Mouse (Mus musculus) liver, embryonic 11.5 days (tissue): ENCODE data around the gene Swap70. TPM values are rescaled to one million over a fixed set of nuclear protein-coding genes. Genes with fewer than 3 reads are reported as not detected.
A peak's percentile ranks its signal among the peaks of the same experiment; 100 is the strongest.

Experiments used
- ATAC-seq: fragments of 200-750 bp; cut with Nextera tagmentation; replicated peaks from 2 replicates; pipeline ENCODE4 v1.8.0; 2017; ENCODE audit warnings: moderate number of reproducible peaks, mild to moderate bottlenecking, moderate TSS enrichment, moderate library complexity; ENCODE audit not compliant: low FRiP score
- DNase-seq: peaks from one replicate; pipeline ENCODE4 v3.0.0-alpha.2; 2017; ENCODE audit warnings: low spot score
- H3K27ac ChIP-seq: fragments of 300-500 bp; sonication (generic); 2 replicates; pipeline ENCODE4 v1.5.1; 2014; ENCODE audit warnings: mild to moderate bottlenecking, low read depth, low read length, control low read depth
- H3K27me3 ChIP-seq: fragments of 300-500 bp; sonication (generic); replicated peaks from 2 replicates; pipeline ENCODE4 v1.6.1; 2014; ENCODE audit warnings: low read length, mixed read lengths; ENCODE audit not compliant: control insufficient read depth, insufficient read depth
- H3K36me3 ChIP-seq: fragments of 300-500 bp; sonication (generic); 2 replicates; pipeline ENCODE4 v1.6.1; 2014; ENCODE audit warnings: mild to moderate bottlenecking, low read length, moderate library complexity, mixed read lengths; ENCODE audit not compliant: control insufficient read depth, insufficient read depth
- H3K4me1 ChIP-seq: fragments of 300-500 bp; sonication (generic); replicated peaks from 2 replicates; pipeline ENCODE4 v1.6.1; 2014; ENCODE audit warnings: low read length, mixed read lengths; ENCODE audit not compliant: control insufficient read depth, insufficient read depth
- H3K4me2 ChIP-seq: fragments of 300-500 bp; sonication (generic); 2 replicates; pipeline ENCODE4 v1.6.1; 2014; ENCODE audit warnings: mild to moderate bottlenecking, control low read depth, moderate library complexity
- H3K4me3 ChIP-seq: fragments of 300-500 bp; sonication (generic); 2 replicates; pipeline ENCODE4 v1.5.1; 2014; ENCODE audit warnings: low read depth, low read length, control low read depth
- H3K9ac ChIP-seq: fragments of 300-500 bp; sonication (generic); 2 replicates; pipeline ENCODE4 v1.6.1; 2014; ENCODE audit warnings: low read depth, low read length, control low read depth
- H3K9me3 ChIP-seq: fragments of 300-500 bp; sonication (generic); 2 replicates; pipeline ENCODE4 v1.6.1; 2016; ENCODE audit warnings: low read length, inconsistent platforms, mixed read lengths; ENCODE audit not compliant: control insufficient read depth
- WGBS: fragments of 180-500 bp; shearing (Covaris S2); extraction: QIAGEN DNeasy Blood & Tissue Kit; methylation state at CpG from one replicate; pipeline ENCODE4 v1.1.7; 2014; 5-methylcytosine and 5-hydroxymethylcytosine counted together
- polyA plus RNA-seq: library from polyadenylated mRNA; unstranded; fragments of >200 nt; fragmentation: Nextera tagmentation; extraction: Ambion mirVana; gene quantifications from 2 replicates; pipeline ENCODE4 v1.2.1, GENCODE M21; 2014

Swap70 gene
- polyA plus RNA-seq, 1 experiment from 2014 or later = 19.6 TPM

- peaks cover 7% of the 10 kb centered on the region for H3K4me1 ChIP-seq
- no peak overlapping the region for H3K4me2 ChIP-seq
- no peak overlapping the region for H3K4me3 ChIP-seq
- H3K27ac ChIP-seq = no peak overlapping the region
- H3K27me3 ChIP-seq = no peaks in the 10 kb centered on the region
- no peaks in the 10 kb centered on the region for H3K9me3 ChIP-seq
- 87% methylated on average over 12 of the region's 12 CpGs for WGBS
- H3K9ac ChIP-seq = no peak overlapping the region
- DNase-seq (no peak), ATAC-seq (no peak)
- H3K36me3 ChIP-seq = peaks cover 8% of the 10 kb centered on the region; the same call in 1 of the 2 replicates
Observed at GRCm38 (mm10) chr7:110285076-110285848, 63.8 kb downstream of the Swap70 start.

- Histone ChIP-seq H3K27ac (no peak overlapping the region), H3K27me3 (no peaks in the 10 kb centered on the region), H3K4me3 (no peak overlapping the region), H3K9me3 (no peaks in the 10 kb centered on the region), H3K36me3 (peaks cover 8% of the 10 kb centered on the region; the same call in 1 of the 2 replicates), H3K9ac (no peak overlapping the region), H3K4me2 (no peak overlapping the region), H3K4me1 (peaks cover 7% of the 10 kb centered on the region)
- DNase-seq = no peak
- WGBS = 78% methylated on average over 3 of the region's 3 CpGs
- ATAC-seq = no peak
Observed at GRCm38 (mm10) chr7:110285849-110286151, 64.3 kb downstream of the Swap70 start.

GRCm38 (mm10) chr7:110286198-110286732 is 64.8 kb downstream of the Swap70 start:
- DNase-seq (no peak), ATAC-seq (no peak)
- 76% methylated on average over 8 of the region's 8 CpGs for whole genome bisulfite sequencing
- H3K27me3 ChIP-seq = no peaks in the 10 kb centered on the region
- H3K27ac ChIP-seq = no peak overlapping the region
- no peak overlapping the region for H3K9ac ChIP-seq
- no peaks in the 10 kb centered on the region for H3K9me3 ChIP-seq
- peaks cover 8% of the 10 kb centered on the region; the same call in 1 of the 2 replicates for H3K36me3 ChIP-seq
- H3K4me2 ChIP-seq = no peak overlapping the region
- peaks cover 7% of the 10 kb centered on the region for H3K4me1 ChIP-seq
- no peak overlapping the region for H3K4me3 ChIP-seq

- peaks cover 7% of the 10 kb centered on the region for H3K4me1 ChIP-seq
- H3K4me2 ChIP-seq = no peak overlapping the region
- H3K9ac ChIP-seq = no peak overlapping the region
- ATAC-seq = peak; percentile 55
- no peak overlapping the region for H3K27ac ChIP-seq
- peaks cover 2% of the 10 kb centered on the region; the same call in 1 of the 2 replicates for H3K36me3 ChIP-seq
- peak; percentile 81 for DNase-seq
- H3K4me3 ChIP-seq = no peak overlapping the region
- no peaks in the 10 kb centered on the region for H3K27me3 ChIP-seq
- 12% methylated on average over 12 of the region's 12 CpGs for WGBS
- H3K9me3 ChIP-seq = no peaks in the 10 kb centered on the region
Observed at GRCm38 (mm10) chr7:110286838-110287475, 65.4 kb downstream of the Swap70 start.

GRCm38 (mm10) chr7:110287476-110288071 is 66.1 kb downstream of the Swap70 start:
- Histone ChIP-seq H3K4me1 (peaks cover 7% of the 10 kb centered on the region), H3K27me3 (no peaks in the 10 kb centered on the region), H3K36me3 (no peaks in the 10 kb centered on the region; the same call in 1 of the 2 replicates), H3K4me2 (no peak overlapping the region), H3K27ac (no peak overlapping the region), H3K9me3 (no peaks in the 10 kb centered on the region), H3K4me3 (no peak overlapping the region), H3K9ac (no peak overlapping the region)
- WGBS = 32% methylated on average over 8 of the region's 8 CpGs
- DNase-seq = no peak
- peak; percentile 50 for ATAC-seq

- H3K9me3 ChIP-seq = no peaks in the 10 kb centered on the region
- H3K9ac ChIP-seq = no peak overlapping the region
- H3K4me3 ChIP-seq = no peak overlapping the region
- no peaks in the 10 kb centered on the region for H3K27me3 ChIP-seq
- no peaks in the 10 kb centered on the region for H3K36me3 ChIP-seq
- peaks cover 7% of the 10 kb centered on the region for H3K4me1 ChIP-seq
- DNase-seq (no peak), ATAC-seq (no peak)
- H3K27ac ChIP-seq = no peak overlapping the region
- 81% methylated on average over 4 of the region's 4 CpGs for WGBS
- no peak overlapping the region for H3K4me2 ChIP-seq
Observed at GRCm38 (mm10) chr7:110288191-110288604, 66.7 kb downstream of the Swap70 start.

GRCm38 (mm10) chr7:110288731-110289191 is 67.2 kb downstream of the Swap70 start:
- ATAC-seq = no peak
- Histone ChIP-seq H3K36me3 (no peaks in the 10 kb centered on the region), H3K4me3 (no peak overlapping the region), H3K27me3 (no peaks in the 10 kb centered on the region), H3K27ac (no peak overlapping the region), H3K4me2 (no peak overlapping the region), H3K9me3 (no peaks in the 10 kb centered on the region), H3K9ac (no peak overlapping the region), H3K4me1 (peaks cover 7% of the 10 kb centered on the region)
- 79% methylated on average over 6 of the region's 6 CpGs for WGBS
- no peak for DNase-seq

- Histone ChIP-seq H3K27me3 (no peaks in the 10 kb centered on the region), H3K4me2 (no peak overlapping the region), H3K36me3 (no peaks in the 10 kb centered on the region), H3K4me3 (no peak overlapping the region), H3K9ac (no peak overlapping the region), H3K4me1 (peaks cover 7% of the 10 kb centered on the region), H3K27ac (no peak overlapping the region), H3K9me3 (no peaks in the 10 kb centered on the region)
- DNase-seq = no peak
- ATAC-seq = no peak
- 70% methylated on average over 4 of the region's 4 CpGs for WGBS
Observed at GRCm38 (mm10) chr7:110289647-110290046, 68.1 kb downstream of the Swap70 start.
